Mouse (Mus musculus) cortical plate, adult 2 months (tissue): Measurements from ENCODE around the gene Chil1.

ENCODE experiments used
- CTCF ChIP-seq: fragments of 200-500 bp; IDR thresholded peaks from 2 replicates; pipeline ENCODE4 v1.5.1; 2011; ENCODE audit warnings: mild to moderate bottlenecking, control low read depth, low read length; ENCODE audit not compliant: insufficient read depth; ENCODE audit errors: extremely low read depth
- POLR2A ChIP-seq: fragments of 200-500 bp; IDR thresholded peaks from 2 replicates; pipeline ENCODE4 v1.6.1; 2011; ENCODE audit warnings: mild to moderate bottlenecking, low read length, control low read depth; ENCODE audit not compliant: insufficient read depth; ENCODE audit errors: extremely low read depth

DNA sequence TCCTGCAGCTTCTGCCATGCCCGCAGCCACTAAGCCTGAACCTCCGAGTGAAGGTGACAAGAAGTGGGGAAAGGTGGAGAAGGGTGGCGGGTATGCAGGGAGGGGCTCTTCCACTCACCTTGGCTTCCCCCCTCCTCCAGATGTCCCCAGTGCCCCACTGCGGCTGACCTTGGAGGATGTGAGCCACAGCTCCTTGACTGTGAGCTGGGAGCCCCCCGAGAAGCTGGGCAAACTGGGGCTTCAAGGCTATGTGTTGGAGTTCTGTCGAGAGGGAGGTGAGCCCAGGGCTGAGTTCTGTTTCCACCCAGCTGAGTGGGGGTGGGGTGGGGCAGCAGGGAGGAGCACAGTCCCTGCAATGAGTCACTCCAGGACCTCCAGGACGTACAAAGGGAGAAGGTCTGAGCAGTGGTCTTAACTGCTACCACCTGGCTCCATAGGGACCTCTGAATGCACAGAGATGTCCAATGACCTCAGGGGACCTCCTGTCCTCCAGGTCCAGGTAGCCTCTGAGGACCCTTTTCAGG lies 11.8 kb downstream of the Chil1 start:
- TF ChIP-seq CTCF (no peak), POLR2A (no peak)
